Mouse (Mus musculus): ENCODE measurements at regions not wholly inside any gene's neighbourhood (a gene's known extent, or its start where the extent isn't known, plus 50 kb on each side); places are given as distances from the start of the nearest gene placed in this dataset.

DNA sequence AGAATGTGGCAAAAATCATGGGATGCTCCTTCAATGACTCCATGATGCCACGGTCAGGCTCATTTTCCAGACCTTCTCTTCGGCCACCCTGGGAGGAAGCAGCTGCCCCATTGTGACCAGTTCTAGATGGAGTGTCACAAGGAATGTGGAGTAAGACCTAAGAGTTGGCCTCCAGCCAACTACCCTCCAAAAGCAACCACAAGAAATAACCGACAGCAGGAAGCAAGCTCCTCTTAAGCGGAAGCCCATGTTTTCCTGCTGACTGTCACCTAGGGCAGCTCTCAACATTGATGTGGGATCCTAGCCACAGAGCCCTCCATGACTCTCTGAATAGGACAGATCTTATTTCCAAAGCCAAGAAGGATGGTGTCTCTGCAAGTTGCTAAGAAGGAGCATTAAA is 126.5 kb downstream of the Qdpr start:
- no peaks in the 10 kb centered on the region for H3K36me3 ChIP-seq (ENCODE audit: insufficient read depth, low read length)
- H3K9ac ChIP-seq (replicated peaks; ENCODE audit: low read length): no peak overlapping the region
- no peaks in the 10 kb centered on the region for H3K9me3 ChIP-seq (ENCODE audit: low read length)
- DNase-seq (ENCODE audit: low spot score) (no peak), ATAC-seq (no peak)
- H3K4me3 ChIP-seq (ENCODE audit: low read length): no peak overlapping the region
- no peaks in the 10 kb centered on the region for H3K4me1 ChIP-seq (ENCODE audit: insufficient read depth, low read length)
- no peak for TF ChIP-seq CTCF (IDR thresholded peaks at IDR 0.05; ENCODE audit: low read depth)
- no peaks in the 10 kb centered on the region for H3K27me3 ChIP-seq (ENCODE audit: insufficient read depth, low read length)
- no peak overlapping the region for H3K4me2 ChIP-seq (ENCODE audit: low read depth, low read length)
- 64% methylated on average over 4 of the region's 4 CpGs for WGBS
- no peak overlapping the region for H3K27ac ChIP-seq

DNA sequence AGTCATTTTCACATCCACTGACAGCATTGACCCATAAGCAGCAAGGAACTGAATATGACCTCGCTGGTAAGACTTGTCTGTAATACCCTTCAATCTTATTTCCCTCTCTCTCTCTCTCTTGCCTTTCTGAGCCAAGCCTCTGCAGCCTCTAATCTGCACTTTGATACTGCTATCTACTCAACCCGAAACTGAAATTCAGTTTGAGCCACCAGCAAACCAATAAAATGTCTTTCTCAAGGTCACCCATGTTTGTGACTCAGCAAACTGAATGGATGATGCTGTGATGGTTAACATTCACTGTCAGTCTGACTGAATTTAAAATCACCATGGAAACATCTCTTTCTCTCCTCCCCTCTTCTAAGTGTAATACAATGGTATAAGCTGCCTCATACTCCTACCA is 132.0 kb downstream of the Qdpr start:
- 82% methylated on average over 2 of the region's 2 CpGs for WGBS
- no peaks in the 10 kb centered on the region for H3K9me3 ChIP-seq (ENCODE audit: low read length)
- H3K9ac ChIP-seq (replicated peaks; ENCODE audit: low read length): no peak overlapping the region
- H3K4me2 ChIP-seq (ENCODE audit: low read depth, low read length): no peak overlapping the region
- no peak for DNase-seq (ENCODE audit: low spot score)
- no peak for ATAC-seq
- no peaks in the 10 kb centered on the region for H3K27me3 ChIP-seq (ENCODE audit: insufficient read depth, low read length)
- no peak for TF ChIP-seq CTCF (IDR thresholded peaks at IDR 0.05; ENCODE audit: low read depth)
- H3K4me3 ChIP-seq (ENCODE audit: low read length): no peak overlapping the region
- H3K36me3 ChIP-seq (ENCODE audit: insufficient read depth, low read length): no peaks in the 10 kb centered on the region
- H3K4me1 ChIP-seq (ENCODE audit: insufficient read depth, low read length): no peaks in the 10 kb centered on the region
- H3K27ac ChIP-seq: no peak overlapping the region

DNA sequence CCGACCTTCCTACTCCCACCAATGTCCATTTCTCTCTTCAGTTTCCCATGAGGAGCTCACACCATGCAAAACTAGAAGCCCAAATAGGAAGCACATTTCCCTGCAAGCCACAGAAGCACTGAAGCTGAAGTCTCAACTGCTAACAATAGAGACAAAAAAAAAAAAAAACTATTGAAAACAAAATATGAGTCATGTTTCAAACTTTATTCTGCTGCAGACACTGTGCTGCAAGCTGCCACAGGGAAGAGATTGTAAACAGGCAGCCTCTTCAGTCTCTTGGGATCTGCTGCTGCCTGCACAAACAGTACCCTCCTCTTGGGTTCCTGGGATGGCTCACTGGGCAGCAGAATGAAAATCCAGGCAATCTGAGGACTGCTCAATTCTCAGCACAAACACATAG is 148.9 kb downstream of the Qdpr start:
- Histone ChIP-seq H3K4me3 (ENCODE audit: low read length) (no peak overlapping the region), H3K9me3 (ENCODE audit: low read length) (no peaks in the 10 kb centered on the region), H3K36me3 (ENCODE audit: insufficient read depth, low read length) (no peaks in the 10 kb centered on the region), H3K27me3 (ENCODE audit: insufficient read depth, low read length) (no peaks in the 10 kb centered on the region), H3K27ac (no peak overlapping the region), H3K9ac (replicated peaks; ENCODE audit: low read length) (no peak overlapping the region), H3K4me1 (ENCODE audit: insufficient read depth, low read length) (no peaks in the 10 kb centered on the region), H3K4me2 (ENCODE audit: low read depth, low read length) (no peak overlapping the region)
- ATAC-seq: no peak
- no peak for TF ChIP-seq CTCF (IDR thresholded peaks at IDR 0.05; ENCODE audit: low read depth)
- DNase-seq (ENCODE audit: low spot score): peak; percentile 6
- 77% methylated on average over 1 of the region's 1 CpGs for whole genome bisulfite sequencing

DNA sequence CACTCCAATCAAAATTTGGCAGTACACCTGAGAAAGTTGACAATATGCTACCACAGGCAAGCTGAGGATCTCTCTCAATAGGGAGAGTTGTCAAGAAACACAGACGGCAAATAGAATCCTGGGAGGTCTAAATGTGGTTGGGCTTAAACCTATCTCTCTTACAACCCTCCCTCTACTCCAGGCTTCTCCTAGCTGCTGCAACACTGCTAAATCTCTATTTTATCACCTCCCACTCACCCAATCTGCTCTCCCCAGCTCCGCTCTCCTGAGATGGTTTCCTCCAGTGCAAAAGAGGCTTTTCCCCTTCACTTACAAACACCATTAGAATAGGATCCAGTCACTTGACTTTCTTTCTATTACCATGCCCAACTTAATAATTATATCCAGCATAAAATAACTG is 151.2 kb downstream of the Qdpr start:
- DNase-seq (ENCODE audit: low spot score): no peak
- Histone ChIP-seq H3K4me2 (ENCODE audit: low read depth, low read length) (no peak overlapping the region), H3K9me3 (ENCODE audit: low read length) (no peaks in the 10 kb centered on the region), H3K36me3 (ENCODE audit: insufficient read depth, low read length) (no peaks in the 10 kb centered on the region), H3K27me3 (ENCODE audit: insufficient read depth, low read length) (no peaks in the 10 kb centered on the region), H3K9ac (replicated peaks; ENCODE audit: low read length) (no peak overlapping the region), H3K4me3 (ENCODE audit: low read length) (no peak overlapping the region), H3K4me1 (ENCODE audit: insufficient read depth, low read length) (no peaks in the 10 kb centered on the region), H3K27ac (no peak overlapping the region)
- ATAC-seq: no peak
- 84% methylated on average over 2 of the region's 2 CpGs for WGBS
- no peak for TF ChIP-seq CTCF (IDR thresholded peaks at IDR 0.05; ENCODE audit: low read depth)

DNA sequence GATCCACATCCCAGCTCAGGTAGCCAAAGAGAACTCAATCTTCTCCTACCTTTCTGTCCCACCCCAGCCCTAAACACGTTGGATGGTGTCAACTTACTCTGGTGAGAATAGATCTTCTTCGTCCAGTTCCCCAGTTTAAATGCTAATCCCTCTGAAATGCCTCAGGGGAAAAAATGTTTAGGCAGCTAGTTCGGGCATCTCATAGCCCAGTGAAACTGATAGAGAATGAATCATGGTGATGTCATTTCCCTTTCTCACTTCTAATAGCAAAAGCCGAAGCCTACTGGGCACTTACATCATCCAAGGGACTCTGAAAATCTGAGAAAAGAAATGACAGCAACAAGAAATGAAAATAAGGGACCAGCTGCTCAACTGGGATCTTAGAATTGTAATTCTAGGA is 154.9 kb downstream of the Qdpr start:
- Histone ChIP-seq H3K4me2 (ENCODE audit: low read depth, low read length) (no peak overlapping the region), H3K27ac (no peak overlapping the region), H3K36me3 (ENCODE audit: insufficient read depth, low read length) (no peaks in the 10 kb centered on the region), H3K9ac (replicated peaks; ENCODE audit: low read length) (no peak overlapping the region), H3K4me3 (ENCODE audit: low read length) (no peak overlapping the region), H3K27me3 (ENCODE audit: insufficient read depth, low read length) (no peaks in the 10 kb centered on the region), H3K9me3 (ENCODE audit: low read length) (no peaks in the 10 kb centered on the region), H3K4me1 (ENCODE audit: insufficient read depth, low read length) (no peaks in the 10 kb centered on the region)
- TF ChIP-seq CTCF (IDR thresholded peaks at IDR 0.05; ENCODE audit: low read depth): no peak
- 74% methylated on average over 4 of the region's 4 CpGs for WGBS
- DNase-seq (ENCODE audit: low spot score) (no peak), ATAC-seq (no peak)

DNA sequence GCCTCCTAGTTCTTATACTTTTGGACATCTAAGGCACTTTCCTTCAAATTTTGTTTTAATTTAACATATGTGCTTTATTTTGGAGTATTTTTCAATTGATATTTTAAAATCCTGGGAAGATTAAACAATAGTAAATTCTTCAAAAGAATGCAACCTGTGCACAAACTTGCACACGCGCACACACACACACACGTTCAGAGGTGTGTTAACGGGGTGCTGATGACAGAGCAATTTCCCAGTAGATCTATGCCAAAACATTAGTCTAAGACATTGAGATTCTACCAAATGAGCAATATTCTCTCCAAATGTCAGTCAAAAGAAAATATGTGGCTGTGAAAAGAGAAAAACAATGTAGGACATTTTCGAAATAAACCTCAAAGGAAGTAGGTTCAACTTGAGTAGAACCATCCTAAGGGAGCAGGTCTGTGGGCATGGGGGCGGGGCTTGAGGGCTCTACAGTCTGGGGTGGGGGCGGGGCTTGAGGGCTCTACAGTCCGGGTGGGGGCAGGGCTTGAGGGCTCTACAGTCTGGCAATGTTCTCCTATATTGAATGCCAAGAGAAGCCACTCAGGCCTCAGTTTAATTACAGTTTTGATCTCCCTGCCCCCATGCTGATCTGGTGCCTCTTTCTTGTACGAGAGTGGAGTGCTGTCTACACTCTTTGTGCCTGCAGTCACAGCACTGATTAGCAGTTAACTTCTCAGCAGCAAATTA is 157.0 kb downstream of the Qdpr start:
- Histone ChIP-seq H3K27ac (no peak overlapping the region), H3K36me3 (ENCODE audit: insufficient read depth, low read length) (no peaks in the 10 kb centered on the region), H3K4me1 (ENCODE audit: insufficient read depth, low read length) (no peaks in the 10 kb centered on the region), H3K4me2 (ENCODE audit: low read depth, low read length) (no peak overlapping the region), H3K4me3 (ENCODE audit: low read length) (no peak overlapping the region), H3K9me3 (ENCODE audit: low read length) (no peaks in the 10 kb centered on the region), H3K9ac (replicated peaks; ENCODE audit: low read length) (no peak overlapping the region), H3K27me3 (ENCODE audit: insufficient read depth, low read length) (no peaks in the 10 kb centered on the region)
- no peak for TF ChIP-seq CTCF (IDR thresholded peaks at IDR 0.05; ENCODE audit: low read depth)
- WGBS: 75% methylated on average over 9 of the region's 9 CpGs
- DNase-seq (ENCODE audit: low spot score) (no peak), ATAC-seq (no peak)

DNA sequence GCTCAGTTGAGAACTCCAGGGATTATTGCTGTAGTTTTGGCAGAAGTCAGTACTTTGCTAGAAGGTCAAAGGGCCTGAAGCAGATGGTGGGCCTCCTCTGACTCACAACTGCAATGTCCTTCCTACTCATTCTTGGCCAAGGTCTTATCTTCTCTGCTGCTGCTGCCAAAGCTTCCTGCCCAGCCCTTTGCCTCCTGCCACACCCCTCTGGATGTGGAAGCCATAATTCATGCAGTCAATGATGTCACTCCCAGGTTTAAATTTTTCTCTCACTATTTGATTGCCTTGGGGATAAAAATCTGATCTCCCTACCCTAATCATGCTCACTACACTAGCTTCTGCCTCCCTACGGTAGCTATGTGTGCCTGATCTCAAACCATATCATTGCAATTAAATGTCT is 157.7 kb downstream of the Qdpr start:
- DNase-seq (ENCODE audit: low spot score) (no peak), ATAC-seq (no peak)
- Histone ChIP-seq H3K36me3 (ENCODE audit: insufficient read depth, low read length) (no peaks in the 10 kb centered on the region), H3K4me2 (ENCODE audit: low read depth, low read length) (no peak overlapping the region), H3K9ac (replicated peaks; ENCODE audit: low read length) (no peak overlapping the region), H3K9me3 (ENCODE audit: low read length) (no peaks in the 10 kb centered on the region), H3K27ac (no peak overlapping the region), H3K4me1 (ENCODE audit: insufficient read depth, low read length) (no peaks in the 10 kb centered on the region), H3K27me3 (ENCODE audit: insufficient read depth, low read length) (no peaks in the 10 kb centered on the region), H3K4me3 (ENCODE audit: low read length) (no peak overlapping the region)
- 89% methylated on average over 1 of the region's 1 CpGs for WGBS
- no peak for TF ChIP-seq CTCF (IDR thresholded peaks at IDR 0.05; ENCODE audit: low read depth)
